ENCODE assay signal across 9 mouse cellular contexts in the genomic region with DNA sequence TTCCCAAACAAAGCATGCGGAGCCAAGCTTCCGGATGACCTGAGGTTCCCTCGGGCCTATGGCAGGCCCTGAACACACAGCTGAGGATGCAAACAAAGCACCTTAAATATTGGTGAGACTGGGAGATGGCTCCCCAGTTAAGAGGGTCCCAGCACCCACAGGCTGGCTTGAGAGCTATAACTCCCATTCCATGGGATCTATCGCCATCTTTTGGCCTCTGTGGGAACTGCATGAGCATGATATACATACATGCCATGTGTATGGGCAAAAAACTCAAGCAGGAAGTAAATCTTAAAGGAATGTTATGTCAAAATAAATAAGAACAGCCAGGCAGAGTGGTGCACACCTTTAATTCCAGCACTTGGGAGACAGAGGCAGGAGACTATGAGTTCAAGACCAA. TPM values are rescaled to one million over a fixed set of nuclear protein-coding genes. Genes with fewer than 3 reads are reported as not detected.
DNase-seq lines count a peak whose midpoint lies in the region; ATAC-seq and TF ChIP-seq lines count a peak whose summit lies in the region.
"Had no signal": no experiment of that assay in that cellular context is flagged by ENCODE, and none has a peak within 500 bp of the region (broad histone marks: within the 10 kb centered on the region; RNA-seq: fewer than 3 reads in every experiment).

No protein-coding gene starts in this region.

- no peak overlapping the region for H3K4me2 ChIP-seq in heart, postnatal 0 days (ENCODE audit: low read depth, low read length)
- H3K4me2 ChIP-seq: hindbrain, embryonic 15.5 days had no signal

- TF ChIP-seq CTCF in heart, postnatal 0 days (IDR thresholded peaks at IDR 0.05; ENCODE audit: low read depth): peak; percentile 43
- TF ChIP-seq CTCF in MEL (IDR thresholded peaks at IDR 0.05 in 2 of 3, conservative IDR thresholded peaks at IDR 0.05 in 1 of 3; ENCODE audit: control insufficient read depth in 1 of 3, insufficient read depth in 1 of 3, low read depth in 2 of 3, low read length in 3 of 3, poor library complexity in 1 of 3, severe bottlenecking in 1 of 3): peak; percentile 55 to 93 (median 87)

- H3K79me2 ChIP-seq in MEL (ENCODE audit: control insufficient read depth, insufficient read depth, low read length, poor library complexity): no peaks in the 10 kb centered on the region; the same call in 1 of the 2 replicates

- 0 out of 2 replicates have a peak, but pooled peaks cover 3% of the 10 kb centered on the region for H3K4me1 ChIP-seq in heart, postnatal 0 days (ENCODE audit: control insufficient read depth, insufficient read depth)
- no peaks in the 10 kb centered on the region for H3K4me1 ChIP-seq in MEL (ENCODE audit: control insufficient read depth in 1 of 2, insufficient read depth in 2 of 2, low read length in 2 of 2)

- ATAC-seq in heart, postnatal 0 days (ENCODE audit: insufficient read depth, low read depth): no peak
- no peak for ATAC-seq in frontal cortex, adult (ENCODE audit: low TSS enrichment)

- no peak overlapping the region for H3K27ac ChIP-seq in heart, postnatal 0 days (ENCODE audit: low read depth)
- H3K27ac ChIP-seq in MEL (ENCODE audit: control insufficient read depth, low read depth, low read length): no peak overlapping the region
- H3K27ac ChIP-seq: hindbrain, embryonic 15.5 days had no signal

- WGBS in heart, postnatal 0 days: 79% methylated on average over 4 of the region's 4 CpGs

- TF ChIP-seq RAD21 in MEL (IDR thresholded peaks at IDR 0.05; ENCODE audit: low read depth, low read length): peak; percentile 87

- no peak overlapping the region for H3K4me3 ChIP-seq in heart, postnatal 0 days (ENCODE audit: low read depth, low read length)
- no peak overlapping the region for H3K4me3 ChIP-seq in MEL (ENCODE audit: control insufficient read depth in 1 of 2, insufficient read depth in 1 of 2, low read depth in 2 of 2, low read length in 2 of 2)
- H3K4me3 ChIP-seq: hindbrain, embryonic 15.5 days had no signal

- no peaks in the 10 kb centered on the region for H3K9me3 ChIP-seq in heart, postnatal 0 days (replicated peaks; ENCODE audit: control insufficient read depth, low read length)
- H3K9me3 ChIP-seq in MEL (replicated peaks; ENCODE audit: insufficient read depth, low read length): no peaks in the 10 kb centered on the region
- H3K9me3 ChIP-seq: hindbrain, embryonic 15.5 days had no signal

- no peaks in the 10 kb centered on the region for H3K36me3 ChIP-seq in heart, postnatal 0 days (replicated peaks; ENCODE audit: control insufficient read depth, insufficient read depth, low read length)
- H3K36me3 ChIP-seq in MEL (ENCODE audit: control insufficient read depth in 1 of 2, insufficient read depth in 2 of 2, low read length in 2 of 2): no peaks in the 10 kb centered on the region
- H3K36me3 ChIP-seq: hindbrain, embryonic 15.5 days had no signal

- no peak for TF ChIP-seq EP300 in heart, postnatal 0 days (IDR thresholded peaks at IDR 0.05; ENCODE audit: low read depth)
- no peak for TF ChIP-seq EP300 in MEL (IDR thresholded peaks at IDR 0.05; ENCODE audit: low read depth in 1 of 2, low read length in 2 of 2)

- H3K27me3 ChIP-seq in heart, postnatal 0 days (ENCODE audit: control insufficient read depth, insufficient read depth, low read length): no peaks in the 10 kb centered on the region
- H3K27me3 ChIP-seq in MEL (ENCODE audit: control insufficient read depth in 1 of 2, insufficient read depth in 2 of 2, low read length in 2 of 2): no peaks in the 10 kb centered on the region
- H3K27me3 ChIP-seq: hindbrain, embryonic 15.5 days had no signal

- no peak for DNase-seq in heart, postnatal 0 days (ENCODE audit: low spot score)
- no peak for DNase-seq in heart, adult 9 months (ENCODE audit: low spot score in 2 of 2)
- DNase-seq in 3T3-L1 (ENCODE audit: low read depth, low spot score) (peak; percentile 60), MEL (ENCODE audit: low read depth, low spot score) (peak; percentile 80)
- DNase-seq in lung, postnatal 10 days: peak; percentile 50
- DNase-seq in thymus, postnatal 14 days: peak; percentile 63
- DNase-seq in urinary bladder, postnatal 25 days (ENCODE audit: low spot score): no peak

- TF ChIP-seq POLR2A in MEL (IDR thresholded peaks at IDR 0.05; ENCODE audit: control insufficient read depth in 1 of 2, insufficient read depth in 1 of 2, low read depth in 1 of 2, low read length in 2 of 2, poor library complexity in 1 of 2): no peak

- no peak overlapping the region for H3K9ac ChIP-seq in heart, postnatal 0 days (replicated peaks; ENCODE audit: low read depth, low read length)
- no peak overlapping the region for H3K9ac ChIP-seq in MEL (ENCODE audit: control insufficient read depth, low read depth, low read length, poor library complexity, severe bottlenecking)
- H3K9ac ChIP-seq: hindbrain, embryonic 15.5 days had no signal

TF ChIP-seq in MEL, 35 proteins besides CTCF, POLR2A, EP300 and RAD21:
- peak; percentile 71 for TF ChIP-seq MYC (IDR thresholded peaks at IDR 0.05; ENCODE audit: low read depth, low read length)
- TF ChIP-seq RCOR1 (IDR thresholded peaks at IDR 0.05; ENCODE audit: low read depth, low read length): no peak
- TF ChIP-seq MAFK (IDR thresholded peaks at IDR 0.05; ENCODE audit: borderline replicate concordance, low read depth, low read length): no peak
- no peak for TF ChIP-seq ETS1 (IDR thresholded peaks at IDR 0.05; ENCODE audit: low read depth, low read length)
- peak; percentile 59; the same call in 1 of the 2 replicates for TF ChIP-seq MXI1 (IDR thresholded peaks at IDR 0.05; ENCODE audit: low read depth, low read length)
- peak; percentile 60 for TF ChIP-seq ZC3H11A (IDR thresholded peaks at IDR 0.05; ENCODE audit: low read depth, low read length)
- TF ChIP-seq SIN3A (IDR thresholded peaks at IDR 0.05; ENCODE audit: low read length): 0 out of 2 replicates have a peak, but pooled peaks have one; percentile 39
- peak; percentile 61 for TF ChIP-seq SMC3 (IDR thresholded peaks at IDR 0.05; ENCODE audit: low read depth, low read length)
- no peak for TF ChIP-seq HCFC1 (IDR thresholded peaks at IDR 0.05; ENCODE audit: low read depth, low read length)
- TF ChIP-seq UBTF (IDR thresholded peaks at IDR 0.05; ENCODE audit: borderline replicate concordance, insufficient read depth, low read depth, low read length): no peak
- TF ChIP-seq MAX (IDR thresholded peaks at IDR 0.05; ENCODE audit: low read length): peak; percentile 31; the same call in 1 of the 2 replicates

RNA-seq across cellular contexts. Expression of gene 1810055G02Rik, which starts 15.8 kb away (rescaled TPM):
- total RNA-seq in heart, postnatal 0 days (2014; rRNA removed; ENCODE audit: low replicate concordance): 17.3 and 19.6 TPM in 2 replicates
- polyA plus RNA-seq in heart, postnatal 0 days (2015; fragmentation: Nextera tagmentation; extraction: Ambion mirVana): 10.8 and 12.2 TPM in 2 replicates
- 16.7 and 22.4 TPM in 2 replicates for total RNA-seq in MEL (2012; rRNA removed)
- polyA plus RNA-seq in MEL (2012; ENCODE audit: insufficient read depth in 1 of 2, insufficient read length in 2 of 2, low read depth in 1 of 2, low replicate concordance in 2 of 2, missing spikeins in 1 of 2): 10 to 100 TPM in 1 of 2 experiments, not detected in 1; 32.3 TPM

RNA-seq across cellular contexts. Expression of gene Lrp5, which starts 37.5 kb away (rescaled TPM):
- total RNA-seq in heart, postnatal 0 days (2014; rRNA removed; ENCODE audit: low replicate concordance): 28.0 and 30.5 TPM in 2 replicates
- 1.8 and 1.9 TPM in 2 replicates for polyA plus RNA-seq in heart, postnatal 0 days (2015; fragmentation: Nextera tagmentation; extraction: Ambion mirVana)
- total RNA-seq in MEL (2012; rRNA removed): 12.3 and 16.1 TPM in 2 replicates
- polyA plus RNA-seq in MEL (2012; ENCODE audit: insufficient read depth in 1 of 2, insufficient read length in 2 of 2, low read depth in 1 of 2, low replicate concordance in 2 of 2, missing spikeins in 1 of 2): 10 to 100 TPM in 1 of 2 experiments, not detected in 1; 31.9 TPM

RNA-seq across cellular contexts. Expression of gene Kmt5b, which starts 43.3 kb away (rescaled TPM):
- total RNA-seq in heart, postnatal 0 days (2014; rRNA removed; ENCODE audit: low replicate concordance): 25.6 and 27.9 TPM in 2 replicates
- polyA plus RNA-seq in heart, postnatal 0 days (2015; fragmentation: Nextera tagmentation; extraction: Ambion mirVana): 15.5 and 16.2 TPM in 2 replicates
- 14.9 and 16.1 TPM in 2 replicates for total RNA-seq in MEL (2012; rRNA removed)
- 10 to 100 TPM in 1 of 2 experiments, not detected in 1; 23.9 TPM for polyA plus RNA-seq in MEL (2012; ENCODE audit: insufficient read depth in 1 of 2, insufficient read length in 2 of 2, low read depth in 1 of 2, low replicate concordance in 2 of 2, missing spikeins in 1 of 2)

Comparison
In these comparisons a context has a peak if more than half of its experiments do, and no peak if none do; other contexts are left out.
1. DNase-seq: peak in 3T3-L1 (single experiment), MEL (single experiment), lung, postnatal 10 days (single experiment) and thymus, postnatal 14 days (single experiment); none in heart, postnatal 0 days (single experiment), heart, adult 9 months (0 of 2) and urinary bladder, postnatal 25 days (single experiment).